Mouse (Mus musculus) neural tube, embryonic 12.5 days (tissue): ENCODE measurements around the gene Slc43a2. TPM values are rescaled to one million over a fixed set of nuclear protein-coding genes. Genes with fewer than 3 reads are reported as not detected.

Experiments used
- ATAC-seq: fragments of 200-750 bp; cut with Nextera tagmentation; 2 replicates; pipeline ENCODE4 v1.8.0; 2017; ENCODE audit warnings: low read depth, mild to moderate bottlenecking, moderate TSS enrichment, moderate library complexity; ENCODE audit not compliant: low FRiP score
- H3K27ac ChIP-seq: fragments of 300-500 bp; sonication (generic); 2 replicates; pipeline ENCODE4 v1.5.1; 2016
- H3K27me3 ChIP-seq: fragments of 300-500 bp; sonication (generic); replicated peaks from 2 replicates; pipeline ENCODE4 v1.6.1; 2016; ENCODE audit warnings: mild to moderate bottlenecking
- H3K36me3 ChIP-seq: fragments of 300-500 bp; sonication (generic); 2 replicates; pipeline ENCODE4 v1.6.1; 2016; ENCODE audit warnings: mild to moderate bottlenecking
- H3K4me1 ChIP-seq: fragments of 300-500 bp; sonication (generic); 2 replicates; pipeline ENCODE4 v1.6.1; 2016
- H3K4me2 ChIP-seq: fragments of 300-500 bp; sonication (generic); replicated peaks from 2 replicates; pipeline ENCODE4 v1.6.1; 2016; ENCODE audit warnings: mild to moderate bottlenecking
- H3K4me3 ChIP-seq: fragments of 300-500 bp; sonication (generic); 2 replicates; pipeline ENCODE4 v1.5.1; 2016
- H3K9ac ChIP-seq: fragments of 300-500 bp; sonication (generic); 2 replicates; pipeline ENCODE4 v1.6.1; 2016; ENCODE audit warnings: mild to moderate bottlenecking
- H3K9me3 ChIP-seq: fragments of 300-500 bp; sonication (generic); 2 replicates; pipeline ENCODE4 v1.6.1; 2016; ENCODE audit warnings: mild to moderate bottlenecking
- WGBS: fragments of 180-500 bp; shearing (Covaris S2); methylation state at CpG from one replicate; pipeline ENCODE4 v1.1.7; 2016; 5-methylcytosine and 5-hydroxymethylcytosine counted together
- polyA plus RNA-seq: library from polyadenylated mRNA; unstranded; fragments of >200 nt; fragmentation: Nextera tagmentation; extraction: Ambion mirVana; gene quantifications from 2 replicates; pipeline ENCODE4 v1.2.1, GENCODE M21; 2016

The Slc43a2 gene
- polyA plus RNA-seq: 14.2 and 17.1 TPM in 2 replicates

GRCm38 (mm10) chr11:75531469-75532242 lies at the start of gene Slc43a2:
TSS of gene Slc43a2 (plus strand) at chr11:75531694.
- Histone ChIP-seq H3K36me3 (no peaks in the 10 kb centered on the region), H3K9me3 (no peaks in the 10 kb centered on the region), H3K4me3 (peak within 1 kb of the TSS; percentile 70), H3K9ac (peak within 1 kb of the TSS; percentile 96), H3K27me3 (no peaks in the 10 kb centered on the region), H3K4me1 (peaks cover 30% of the 10 kb centered on the region), H3K27ac (peak within 1 kb of the TSS; percentile 79), H3K4me2 (peak within 1 kb of the TSS; percentile 98)
- peak; percentile 94 for ATAC-seq
- WGBS: under 1% methylated on average over 62 of the region's 62 CpGs

GRCm38 (mm10) chr11:75486192-75486591 lies 45.3 kb upstream of the Slc43a2 start:
- Histone ChIP-seq H3K4me1 (peaks cover 9% of the 10 kb centered on the region), H3K9me3 (no peaks in the 10 kb centered on the region), H3K27me3 (no peaks in the 10 kb centered on the region), H3K27ac (no peak overlapping the region), H3K4me3 (no peak overlapping the region), H3K9ac (no peak overlapping the region), H3K4me2 (peak overlapping the region; percentile 41), H3K36me3 (peaks cover 23% of the 10 kb centered on the region)
- ATAC-seq: peak; percentile 35; the same call in 1 of the 2 replicates
- 18% methylated on average over 3 of the region's 3 CpGs for WGBS

- peak within 1 kb of the TSS; percentile 47; the same call in 1 of the 2 replicates for H3K27ac ChIP-seq
- peak within 1 kb of the TSS; percentile 95 for H3K4me3 ChIP-seq
- no peaks in the 10 kb centered on the region for H3K27me3 ChIP-seq
- under 1% methylated on average over 52 of the region's 52 CpGs for WGBS
- H3K36me3 ChIP-seq: peaks cover 29% of the 10 kb centered on the region
- peaks cover 9% of the 10 kb centered on the region for H3K4me1 ChIP-seq
- peak within 1 kb of the TSS; percentile 93 for H3K9ac ChIP-seq
- ATAC-seq: peak; percentile 99
- no peaks in the 10 kb centered on the region for H3K9me3 ChIP-seq
- peak within 1 kb of the TSS; percentile 81 for H3K4me2 ChIP-seq
Observed at GRCm38 (mm10) chr11:75486601-75487285, 44.8 kb upstream of the Slc43a2 start, which contains the start of gene Prpf8. TSS of gene Prpf8 (plus strand) at chr11:75486816.

GRCm38 (mm10) chr11:75487496-75487895 lies 44.0 kb upstream of the Slc43a2 start:
- no peak for ATAC-seq
- WGBS: 47% methylated on average over 6 of the region's 6 CpGs
- H3K27ac ChIP-seq: no peak overlapping the region
- no peaks in the 10 kb centered on the region for H3K9me3 ChIP-seq
- no peaks in the 10 kb centered on the region for H3K27me3 ChIP-seq
- H3K4me2 ChIP-seq: peak overlapping the region; percentile 81
- peaks cover 36% of the 10 kb centered on the region for H3K36me3 ChIP-seq
- peaks cover 9% of the 10 kb centered on the region for H3K4me1 ChIP-seq
- H3K9ac ChIP-seq: peak overlapping the region; percentile 93
- H3K4me3 ChIP-seq: peak overlapping the region; percentile 95

- 94% methylated on average over 10 of the region's 10 CpGs for WGBS
- H3K9me3 ChIP-seq: no peaks in the 10 kb centered on the region
- H3K27ac ChIP-seq: no peak overlapping the region
- H3K27me3 ChIP-seq: no peaks in the 10 kb centered on the region
- H3K4me1 ChIP-seq: no peaks in the 10 kb centered on the region
- H3K36me3 ChIP-seq: peaks cover 99% of the 10 kb centered on the region
- no peak overlapping the region for H3K9ac ChIP-seq
- no peak overlapping the region for H3K4me2 ChIP-seq
- ATAC-seq: no peak
- H3K4me3 ChIP-seq: no peak overlapping the region
Observed at GRCm38 (mm10) chr11:75494296-75495049, 37.0 kb upstream of the Slc43a2 start.

GRCm38 (mm10) chr11:75498126-75498525 lies 33.4 kb upstream of the Slc43a2 start:
- Histone ChIP-seq H3K9ac (no peak overlapping the region), H3K4me1 (no peaks in the 10 kb centered on the region), H3K27me3 (no peaks in the 10 kb centered on the region), H3K27ac (no peak overlapping the region), H3K4me3 (no peak overlapping the region), H3K4me2 (no peak overlapping the region), H3K36me3 (peaks cover 99% of the 10 kb centered on the region), H3K9me3 (no peaks in the 10 kb centered on the region)
- 91% methylated on average over 1 of the region's 1 CpGs for WGBS
- ATAC-seq: no peak

- H3K36me3 ChIP-seq: peaks cover 65% of the 10 kb centered on the region
- no peak overlapping the region for H3K4me2 ChIP-seq
- H3K4me1 ChIP-seq: peaks cover 21% of the 10 kb centered on the region
- ATAC-seq: no peak
- 91% methylated on average over 4 of the region's 4 CpGs for WGBS
- no peaks in the 10 kb centered on the region for H3K27me3 ChIP-seq
- no peak overlapping the region for H3K9ac ChIP-seq
- no peak overlapping the region for H3K4me3 ChIP-seq
- H3K27ac ChIP-seq: no peak overlapping the region
- no peaks in the 10 kb centered on the region for H3K9me3 ChIP-seq
Observed at GRCm38 (mm10) chr11:75508162-75508561, 23.3 kb upstream of the Slc43a2 start.

DNA sequence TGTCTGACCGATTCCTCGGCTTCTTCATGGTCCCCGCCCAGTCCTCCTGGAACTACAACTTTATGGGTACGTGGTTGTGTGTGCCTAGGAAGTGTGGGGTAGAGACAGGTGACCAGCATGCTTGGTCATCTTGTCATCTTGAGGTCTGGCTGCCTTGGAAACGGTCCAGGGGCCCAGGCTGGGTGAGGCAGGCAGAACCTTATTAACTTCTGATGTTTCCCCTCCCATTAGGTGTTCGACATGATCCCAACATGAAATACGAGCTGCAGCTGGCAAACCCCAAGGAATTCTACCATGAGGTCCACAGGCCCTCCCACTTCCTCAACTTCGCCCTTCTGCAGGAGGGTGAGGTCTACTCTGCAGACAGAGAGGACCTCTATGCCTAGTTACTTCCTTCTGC lies 22.6 kb upstream of the Slc43a2 start:
- H3K36me3 ChIP-seq: peaks cover 59% of the 10 kb centered on the region
- H3K9ac ChIP-seq: no peak overlapping the region

DNA sequence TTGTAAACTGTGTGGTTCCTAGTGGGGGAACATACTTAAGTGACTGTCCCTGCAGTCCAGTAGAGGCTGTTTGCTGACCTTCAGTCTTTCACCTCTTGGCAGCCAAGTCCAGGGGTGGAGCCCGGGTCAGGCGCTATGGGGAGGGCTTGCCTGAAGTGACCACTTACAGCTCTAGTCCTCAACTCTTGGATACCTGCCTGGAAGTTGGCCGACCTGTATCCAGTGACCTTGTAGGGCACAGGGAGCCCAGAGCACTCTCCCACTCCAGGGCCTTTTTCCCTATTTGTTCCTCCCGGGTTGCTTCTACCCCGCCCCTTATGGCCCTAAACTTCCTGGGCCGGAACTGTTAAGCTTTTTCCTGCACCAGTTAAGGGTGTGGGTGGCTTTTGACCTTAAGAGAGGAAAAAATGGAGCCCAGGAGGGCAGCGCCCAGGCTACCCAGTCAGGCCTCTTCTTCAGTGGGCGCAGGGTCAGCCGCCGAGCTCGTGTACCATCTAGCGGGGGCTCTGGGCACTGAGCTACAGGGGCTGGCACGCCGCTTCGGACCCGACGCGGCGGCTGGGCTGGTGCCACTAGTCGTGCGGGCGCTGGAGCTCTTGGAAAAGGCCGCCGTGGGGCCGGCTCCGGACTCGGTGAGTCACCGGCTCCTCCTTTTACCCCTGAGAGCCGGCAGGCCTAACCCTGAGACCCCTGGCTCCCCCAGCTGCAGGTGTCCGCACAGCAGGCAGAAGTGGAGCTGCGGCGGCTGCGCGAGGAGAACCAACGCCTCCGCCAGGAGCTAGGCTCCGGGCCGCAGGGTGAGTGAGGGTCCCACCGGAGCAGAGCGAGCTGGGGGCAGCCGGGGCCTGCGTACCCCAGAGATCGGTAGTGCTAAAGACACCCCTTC lies 21.5 kb upstream of the Slc43a2 start, which contains the start of gene Rilp:
TSS of gene Rilp (plus strand) at position 354 of the 886 bp plus-strand sequence.
- Histone ChIP-seq H3K4me2 (peak within 1 kb of the TSS; percentile 92), H3K4me3 (peak within 1 kb of the TSS; percentile 48), H3K4me1 (peaks cover 21% of the 10 kb centered on the region), H3K36me3 (peaks cover 48% of the 10 kb centered on the region), H3K9ac (peak within 1 kb of the TSS; percentile 58), H3K9me3 (no peaks in the 10 kb centered on the region), H3K27ac (no peak within 1 kb of the TSS), H3K27me3 (no peaks in the 10 kb centered on the region)
- ATAC-seq: peak; percentile 84
- WGBS: 2% methylated on average over 43 of the region's 43 CpGs

More for the DNA sequence above, 22.6 kb upstream of the Slc43a2 start:
- Histone ChIP-seq H3K4me3 (no peak overlapping the region), H3K4me2 (no peak overlapping the region), H3K27me3 (no peaks in the 10 kb centered on the region), H3K27ac (no peak overlapping the region), H3K4me1 (peaks cover 21% of the 10 kb centered on the region), H3K9me3 (no peaks in the 10 kb centered on the region)
- ATAC-seq: no peak
- 79% methylated on average over 8 of the region's 8 CpGs for WGBS

DNA sequence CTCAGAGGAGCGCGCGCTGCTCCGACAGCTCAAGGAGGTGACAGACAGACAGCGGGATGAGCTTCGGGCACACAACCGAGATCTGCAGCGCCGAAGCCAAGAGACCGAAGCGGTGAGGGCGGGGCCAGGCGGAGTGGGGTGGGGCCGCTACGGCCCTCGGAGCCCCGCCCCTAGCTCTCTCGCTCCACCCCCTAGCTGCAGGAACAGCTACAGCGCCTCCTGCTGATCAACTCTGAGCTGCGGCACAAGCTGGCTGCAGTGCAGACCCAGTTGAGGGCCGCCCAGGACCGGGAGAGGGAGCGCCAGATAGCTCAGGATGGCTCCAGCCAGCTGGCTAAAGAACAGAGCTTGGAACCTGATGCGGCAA lies 20.9 kb upstream of the Slc43a2 start:
- Histone ChIP-seq H3K27me3 (no peaks in the 10 kb centered on the region), H3K9ac (peak overlapping the region; percentile 58), H3K9me3 (no peaks in the 10 kb centered on the region), H3K27ac (no peak overlapping the region), H3K4me2 (peak overlapping the region; percentile 92), H3K4me3 (peak overlapping the region; percentile 48), H3K4me1 (peaks cover 21% of the 10 kb centered on the region), H3K36me3 (peaks cover 44% of the 10 kb centered on the region)
- ATAC-seq: peak; percentile 91
- WGBS: 2% methylated on average over 24 of the region's 24 CpGs

- no peak for ATAC-seq
Observed at GRCm38 (mm10) chr11:75511213-75511612, 20.3 kb upstream of the Slc43a2 start.

More at GRCm38 (mm10) chr11:75511213-75511612, 20.3 kb upstream of the Slc43a2 start:
- no peaks in the 10 kb centered on the region for H3K27me3 ChIP-seq
- H3K4me3 ChIP-seq: no peak overlapping the region
- H3K27ac ChIP-seq: no peak overlapping the region
- H3K4me1 ChIP-seq: peaks cover 21% of the 10 kb centered on the region
- peaks cover 38% of the 10 kb centered on the region for H3K36me3 ChIP-seq
- H3K9me3 ChIP-seq: no peaks in the 10 kb centered on the region
- no peak overlapping the region for H3K4me2 ChIP-seq
- H3K9ac ChIP-seq: no peak overlapping the region
- WGBS: 91% methylated on average over 6 of the region's 6 CpGs
